Mouse (Mus musculus) small intestine, adult 2 months (tissue): ENCODE results near the gene Eml4.

Experiments used
- CTCF ChIP-seq: fragments of 200-500 bp; IDR thresholded peaks from 2 replicates; pipeline ENCODE4 v1.5.1; 2012; ENCODE audit warnings: low read depth, mild to moderate bottlenecking, control low read depth, inconsistent platforms, low read length, moderate library complexity, mixed read lengths; ENCODE audit not compliant: insufficient replicate concordance, insufficient read length; ENCODE audit errors: extremely low read depth
- POLR2A ChIP-seq: fragments of 200-500 bp; IDR thresholded peaks from 2 replicates; pipeline ENCODE4 v1.6.1; 2012; ENCODE audit warnings: low read depth, mild to moderate bottlenecking, control low read depth, inconsistent platforms, low read length, moderate library complexity

DNA sequence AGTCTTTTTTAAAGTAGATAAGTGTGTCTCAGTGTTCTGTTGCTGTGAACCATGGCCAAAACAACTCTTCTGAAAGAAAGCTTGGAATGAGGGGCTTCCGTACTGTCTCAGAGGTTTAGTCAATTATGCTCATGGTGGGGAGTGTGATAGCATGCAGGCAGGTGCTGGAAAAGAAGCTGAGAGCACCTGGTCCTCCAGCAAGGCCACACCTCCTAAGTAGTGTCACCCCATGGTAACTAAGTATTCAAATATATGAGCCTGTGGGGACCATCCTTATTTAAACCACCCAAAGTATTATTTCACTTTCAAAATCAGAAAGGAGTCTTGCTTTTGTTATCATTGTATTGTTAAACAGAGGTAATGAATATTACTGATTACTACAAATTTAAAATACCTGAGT, 48.0 kb downstream of the Eml4 start:
- no peak for TF ChIP-seq POLR2A
- no peak for TF ChIP-seq CTCF
